Mouse (Mus musculus) heart, embryonic 13.5 days (tissue): ENCODE measurements around the gene Hoxd3. TPM values are rescaled to one million over a fixed set of nuclear protein-coding genes. Genes with fewer than 3 reads are reported as not detected.

Experiments used
- ATAC-seq: fragments of 200-750 bp; cut with Nextera tagmentation; 2 replicates; pipeline ENCODE4 v1.8.0; 2017; ENCODE audit warnings: moderate TSS enrichment; ENCODE audit not compliant: insufficient number of reproducible peaks, low FRiP score, low TSS enrichment; ENCODE audit errors: extremely low read depth
- H3K27ac ChIP-seq: fragments of 300-500 bp; sonication (generic); replicated peaks from 2 replicates; pipeline ENCODE4 v1.5.1; 2015; ENCODE audit warnings: moderate library complexity, mild to moderate bottlenecking, inconsistent platforms
- H3K27me3 ChIP-seq: fragments of 300-500 bp; sonication (generic); replicated peaks from 2 replicates; pipeline ENCODE4 v1.6.1; 2015; ENCODE audit warnings: mild to moderate bottlenecking, inconsistent platforms
- H3K36me3 ChIP-seq: fragments of 300-500 bp; sonication (generic); 2 replicates; pipeline ENCODE4 v1.6.1; 2015; ENCODE audit warnings: mild to moderate bottlenecking, inconsistent platforms
- H3K4me1 ChIP-seq: fragments of 300-500 bp; sonication (generic); 2 replicates; pipeline ENCODE4 v1.6.1; 2015; ENCODE audit warnings: inconsistent platforms
- H3K4me2 ChIP-seq: fragments of 300-500 bp; sonication (generic); 2 replicates; pipeline ENCODE4 v1.6.1; 2015; ENCODE audit warnings: inconsistent platforms, mild to moderate bottlenecking, moderate library complexity
- H3K4me3 ChIP-seq: fragments of 300-500 bp; sonication (generic); 2 replicates; pipeline ENCODE4 v1.5.1; 2015; ENCODE audit warnings: moderate library complexity, mild to moderate bottlenecking, inconsistent platforms
- H3K9ac ChIP-seq: fragments of 300-500 bp; sonication (generic); 2 replicates; pipeline ENCODE4 v1.6.1; 2015; ENCODE audit warnings: inconsistent platforms, mild to moderate bottlenecking, moderate library complexity
- H3K9me3 ChIP-seq: fragments of 300-500 bp; sonication (generic); 2 replicates; pipeline ENCODE4 v1.6.1; 2016; ENCODE audit warnings: inconsistent platforms
- WGBS: fragments of 180-500 bp; shearing (Covaris S2); methylation state at CpG from one replicate; pipeline ENCODE4 v1.1.7; 2015; ENCODE audit warnings: mixed read lengths; 5-methylcytosine and 5-hydroxymethylcytosine counted together
- polyA plus RNA-seq: library from polyadenylated mRNA; unstranded; fragments of >200 nt; fragmentation: Nextera tagmentation; extraction: Ambion mirVana; gene quantifications from 2 replicates; pipeline ENCODE4 v1.2.1, GENCODE M21; 2015

The Hoxd3 gene
- polyA plus RNA-seq, 1 experiment from 2014 or later, result 0.74 TPM

DNA sequence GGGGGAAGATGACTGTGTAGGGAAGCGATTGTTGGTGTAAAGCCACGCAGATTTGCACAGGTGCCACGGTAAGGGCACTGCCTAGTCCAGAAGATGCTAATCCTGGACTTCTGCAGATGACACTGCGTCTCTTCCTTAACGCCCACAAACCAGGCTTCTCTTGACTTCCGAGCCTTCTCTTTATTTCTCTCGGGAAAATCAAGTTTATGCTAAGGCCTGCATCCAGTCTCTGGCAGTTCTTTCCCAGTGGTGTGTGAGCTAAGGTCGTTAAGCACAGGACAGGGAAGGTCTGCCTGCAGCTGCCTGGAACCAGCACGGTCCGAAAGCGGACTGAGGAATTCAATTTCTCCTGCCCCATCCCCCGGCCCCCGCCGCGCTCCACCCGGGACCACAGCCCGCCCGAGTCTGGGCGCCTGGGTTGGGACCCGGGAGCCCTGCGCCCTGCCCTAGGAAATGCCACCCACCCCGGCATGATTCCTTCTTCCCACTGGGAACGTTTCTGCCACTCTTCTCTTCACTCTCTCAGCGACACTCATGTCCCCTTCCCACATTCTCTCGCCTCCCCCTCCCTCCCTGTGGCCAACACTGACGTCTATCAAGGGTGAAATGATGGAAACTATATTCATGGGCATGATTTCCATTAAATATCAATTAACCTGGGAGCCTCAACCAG, 7.9 kb upstream of the Hoxd3 start:
- Histone ChIP-seq H3K9ac (no peak overlapping the region), H3K4me3 (peak overlapping the region; percentile 51; the same call in 1 of the 2 replicates), H3K27me3 (peaks cover 99% of the 10 kb centered on the region), H3K27ac (no peak overlapping the region), H3K9me3 (no peaks in the 10 kb centered on the region), H3K36me3 (no peaks in the 10 kb centered on the region), H3K4me1 (peaks cover 15% of the 10 kb centered on the region), H3K4me2 (peak overlapping the region; percentile 7; the same call in 1 of the 2 replicates)
- ATAC-seq, result no peak
- WGBS, result 4% methylated on average over 26 of the region's 26 CpGs

DNA sequence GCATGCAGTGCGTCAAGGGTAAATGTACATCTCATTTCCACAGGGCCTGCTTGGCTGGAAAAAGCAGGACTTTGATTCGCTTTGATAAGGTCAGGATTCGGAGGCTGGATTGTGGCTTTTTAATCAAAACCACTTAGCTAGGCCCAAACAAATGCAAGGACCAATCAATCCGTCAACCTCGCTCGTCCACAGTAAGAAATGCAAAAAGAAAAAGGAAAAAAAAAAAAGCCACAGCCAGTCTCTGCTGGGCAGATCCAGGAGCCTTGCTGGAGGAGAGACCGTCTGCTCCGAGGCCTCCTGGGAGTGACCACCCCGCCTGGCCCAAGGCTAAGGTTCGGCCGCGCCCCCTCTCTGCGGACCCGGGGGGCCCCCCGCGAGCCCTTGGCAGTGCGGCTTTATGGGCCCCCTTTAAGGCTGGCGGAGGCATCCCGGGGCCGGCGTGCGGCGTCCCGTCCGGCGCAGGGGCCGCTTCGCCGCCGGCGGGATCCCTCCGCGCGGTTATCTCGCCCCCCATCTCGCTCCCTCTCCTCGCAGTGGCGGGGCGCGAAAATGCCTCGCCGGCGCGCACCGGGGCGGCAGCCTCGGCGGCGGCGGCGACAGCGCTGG, 7.2 kb upstream of the Hoxd3 start, which contains the start of gene Hoxd8:
Gene Hoxd8 (plus strand): TSS at position 223 of the 606 bp plus-strand sequence.
- Histone ChIP-seq H3K4me1 (peaks cover 15% of the 10 kb centered on the region), H3K36me3 (no peaks in the 10 kb centered on the region), H3K27me3 (peaks cover 99% of the 10 kb centered on the region), H3K9ac (peak within 1 kb of the TSS; percentile 62), H3K4me2 (peak within 1 kb of the TSS; percentile 75), H3K4me3 (peak within 1 kb of the TSS; percentile 51), H3K9me3 (no peaks in the 10 kb centered on the region), H3K27ac (no peak within 1 kb of the TSS)
- under 1% methylated on average over 42 of the region's 52 CpGs for WGBS
- no peak for ATAC-seq

DNA sequence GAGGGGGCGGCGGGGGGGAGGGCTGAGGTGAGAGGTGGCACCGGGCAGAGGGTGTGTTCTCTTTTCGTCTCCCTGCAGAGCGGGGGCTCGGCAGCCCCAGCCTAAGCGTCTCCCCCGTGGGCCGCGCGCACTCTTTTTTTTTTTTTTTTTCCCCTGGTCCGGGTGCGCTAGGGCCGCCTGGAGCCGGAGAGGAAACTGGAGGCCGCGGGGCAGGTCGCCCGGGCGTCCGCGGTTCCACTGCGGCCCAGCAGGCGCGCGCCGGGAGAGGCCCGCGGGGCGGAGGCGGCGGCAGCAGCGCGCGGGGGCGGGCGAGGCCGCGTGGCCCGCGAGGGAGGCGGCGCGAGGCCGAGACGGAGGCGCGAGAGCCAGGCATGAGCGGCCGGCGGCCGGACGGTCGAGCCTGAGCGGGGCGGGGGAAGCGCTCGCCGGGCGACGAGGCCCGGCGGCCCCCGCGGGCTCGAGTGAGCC, 6.7 kb upstream of the Hoxd3 start:
- Histone ChIP-seq H3K9ac (peak overlapping the region; percentile 62), H3K36me3 (no peaks in the 10 kb centered on the region), H3K4me3 (peak overlapping the region; percentile 51), H3K27ac (no peak overlapping the region), H3K9me3 (no peaks in the 10 kb centered on the region), H3K4me2 (peak overlapping the region; percentile 75), H3K4me1 (peaks cover 15% of the 10 kb centered on the region), H3K27me3 (peaks cover 99% of the 10 kb centered on the region)
- whole genome bisulfite sequencing, result under 1% methylated on average over 61 of the region's 66 CpGs
- no peak for ATAC-seq

DNA sequence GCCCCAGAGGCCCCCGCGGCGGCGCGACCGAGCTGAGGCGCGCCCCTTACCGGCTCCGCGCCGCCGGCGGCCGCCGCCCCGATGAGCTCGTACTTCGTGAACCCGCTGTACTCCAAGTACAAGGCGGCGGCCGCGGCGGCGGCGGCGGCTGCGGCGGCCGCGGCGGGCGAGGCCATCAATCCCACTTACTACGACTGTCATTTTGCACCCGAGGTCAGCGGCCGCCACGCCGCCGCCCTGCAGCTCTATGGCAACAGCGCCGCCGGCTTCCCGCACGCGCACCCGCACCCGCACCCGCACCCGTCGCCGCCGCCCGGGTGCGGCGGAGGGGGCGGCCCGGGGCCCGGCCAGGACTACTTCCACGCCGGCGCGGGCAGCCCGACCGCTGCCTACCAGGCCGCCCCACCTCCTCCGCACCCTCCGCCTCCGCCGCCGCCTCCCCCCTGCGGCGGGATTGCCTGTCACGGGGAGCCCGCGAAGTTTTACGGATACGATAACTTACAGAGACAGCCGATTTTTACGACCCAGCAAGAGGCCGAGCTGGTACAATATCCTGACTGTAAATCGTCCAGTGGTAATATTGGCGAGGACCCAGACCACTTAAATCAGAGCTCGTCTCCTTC, 6.1 kb upstream of the Hoxd3 start:
- no peak overlapping the region for H3K27ac ChIP-seq
- peaks cover 99% of the 10 kb centered on the region for H3K27me3 ChIP-seq
- no peaks in the 10 kb centered on the region for H3K36me3 ChIP-seq
- under 1% methylated on average over 66 of the region's 85 CpGs for WGBS
- no peak for ATAC-seq
- peak overlapping the region; percentile 51 for H3K4me3 ChIP-seq
- H3K9ac ChIP-seq, result peak overlapping the region; percentile 62
- H3K9me3 ChIP-seq, result no peaks in the 10 kb centered on the region
- peaks cover 15% of the 10 kb centered on the region for H3K4me1 ChIP-seq
- H3K4me2 ChIP-seq, result peak overlapping the region; percentile 75

DNA sequence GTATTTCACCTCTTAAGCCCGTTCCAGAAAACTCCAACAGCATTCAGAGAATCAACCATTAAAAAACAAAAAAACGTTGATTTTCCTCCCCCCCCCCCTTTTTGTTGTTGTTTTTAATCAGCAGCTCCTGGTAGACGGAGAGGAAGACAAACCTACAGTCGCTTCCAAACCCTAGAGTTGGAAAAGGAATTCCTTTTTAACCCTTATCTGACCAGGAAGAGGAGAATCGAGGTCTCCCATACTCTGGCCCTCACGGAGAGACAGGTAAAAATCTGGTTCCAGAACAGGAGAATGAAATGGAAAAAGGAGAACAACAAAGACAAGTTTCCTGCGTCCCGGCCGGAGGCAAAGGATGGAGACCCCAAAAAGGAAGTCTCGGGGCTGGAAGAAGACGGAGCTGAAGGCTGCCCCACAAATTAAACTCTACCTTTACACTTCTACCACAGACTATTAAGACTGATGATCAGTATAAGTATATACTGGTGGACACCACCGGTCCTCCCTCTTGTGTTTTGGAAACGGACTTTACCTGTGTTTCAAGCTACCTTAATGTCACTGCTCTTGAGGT, 5.2 kb upstream of the Hoxd3 start:
- Histone ChIP-seq H3K4me1 (peaks cover 15% of the 10 kb centered on the region), H3K4me3 (no peak overlapping the region), H3K9ac (no peak overlapping the region), H3K9me3 (no peaks in the 10 kb centered on the region), H3K27ac (no peak overlapping the region), H3K27me3 (peaks cover 99% of the 10 kb centered on the region), H3K4me2 (no peak overlapping the region), H3K36me3 (no peaks in the 10 kb centered on the region)
- ATAC-seq, result no peak
- 3% methylated on average over 13 of the region's 13 CpGs for WGBS

DNA sequence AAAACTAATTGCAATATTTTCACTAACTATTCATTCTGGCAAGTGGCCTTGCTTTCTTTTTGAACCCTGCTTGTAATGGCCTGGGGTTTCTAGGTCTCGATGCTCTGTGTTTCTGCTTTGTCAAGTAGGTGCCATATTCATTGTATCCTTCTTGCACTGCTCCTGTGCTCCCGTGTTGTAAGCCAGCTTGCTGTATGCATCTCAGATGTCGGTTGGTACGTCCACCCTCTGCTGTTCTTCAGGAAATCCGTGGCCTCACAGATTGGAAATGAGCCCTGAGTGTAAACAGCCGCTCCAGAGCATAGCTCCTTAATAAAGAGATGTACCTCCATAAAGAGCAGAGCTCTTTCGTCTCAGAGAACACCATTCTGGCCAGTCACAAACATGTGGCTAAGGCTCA, 4.1 kb upstream of the Hoxd3 start:
- Histone ChIP-seq H3K9me3 (no peaks in the 10 kb centered on the region), H3K4me2 (no peak overlapping the region), H3K27ac (no peak overlapping the region), H3K27me3 (peaks cover 99% of the 10 kb centered on the region), H3K4me3 (no peak overlapping the region), H3K9ac (no peak overlapping the region), H3K36me3 (no peaks in the 10 kb centered on the region), H3K4me1 (peaks cover 24% of the 10 kb centered on the region)
- WGBS, result 11% methylated on average over 7 of the region's 7 CpGs
- no peak for ATAC-seq

DNA sequence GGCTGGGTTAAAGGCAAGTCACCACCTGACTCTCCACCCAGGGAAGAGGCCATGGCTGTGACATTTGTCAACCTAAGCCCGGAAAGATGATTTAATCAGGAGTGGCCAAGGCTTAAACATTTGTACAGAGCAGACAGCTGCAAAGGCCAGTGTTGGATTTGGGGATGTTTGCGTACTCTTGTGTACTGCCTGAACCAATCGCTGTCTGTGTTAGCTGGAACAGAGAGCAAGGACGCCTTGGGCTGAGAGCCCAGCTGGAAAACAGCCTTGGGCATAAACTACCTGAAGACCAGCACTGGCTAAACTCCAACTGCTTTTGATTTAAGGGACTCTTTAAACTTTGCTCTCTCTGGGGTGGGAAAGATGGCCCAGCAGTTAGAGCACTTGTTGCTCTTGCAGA, 3.1 kb upstream of the Hoxd3 start:
- Histone ChIP-seq H3K4me2 (no peak overlapping the region), H3K27ac (no peak overlapping the region), H3K9ac (no peak overlapping the region), H3K9me3 (no peaks in the 10 kb centered on the region), H3K4me3 (no peak overlapping the region), H3K27me3 (peaks cover 99% of the 10 kb centered on the region), H3K4me1 (peaks cover 24% of the 10 kb centered on the region), H3K36me3 (no peaks in the 10 kb centered on the region)
- WGBS, result 12% methylated on average over 4 of the region's 4 CpGs
- ATAC-seq, result no peak

DNA sequence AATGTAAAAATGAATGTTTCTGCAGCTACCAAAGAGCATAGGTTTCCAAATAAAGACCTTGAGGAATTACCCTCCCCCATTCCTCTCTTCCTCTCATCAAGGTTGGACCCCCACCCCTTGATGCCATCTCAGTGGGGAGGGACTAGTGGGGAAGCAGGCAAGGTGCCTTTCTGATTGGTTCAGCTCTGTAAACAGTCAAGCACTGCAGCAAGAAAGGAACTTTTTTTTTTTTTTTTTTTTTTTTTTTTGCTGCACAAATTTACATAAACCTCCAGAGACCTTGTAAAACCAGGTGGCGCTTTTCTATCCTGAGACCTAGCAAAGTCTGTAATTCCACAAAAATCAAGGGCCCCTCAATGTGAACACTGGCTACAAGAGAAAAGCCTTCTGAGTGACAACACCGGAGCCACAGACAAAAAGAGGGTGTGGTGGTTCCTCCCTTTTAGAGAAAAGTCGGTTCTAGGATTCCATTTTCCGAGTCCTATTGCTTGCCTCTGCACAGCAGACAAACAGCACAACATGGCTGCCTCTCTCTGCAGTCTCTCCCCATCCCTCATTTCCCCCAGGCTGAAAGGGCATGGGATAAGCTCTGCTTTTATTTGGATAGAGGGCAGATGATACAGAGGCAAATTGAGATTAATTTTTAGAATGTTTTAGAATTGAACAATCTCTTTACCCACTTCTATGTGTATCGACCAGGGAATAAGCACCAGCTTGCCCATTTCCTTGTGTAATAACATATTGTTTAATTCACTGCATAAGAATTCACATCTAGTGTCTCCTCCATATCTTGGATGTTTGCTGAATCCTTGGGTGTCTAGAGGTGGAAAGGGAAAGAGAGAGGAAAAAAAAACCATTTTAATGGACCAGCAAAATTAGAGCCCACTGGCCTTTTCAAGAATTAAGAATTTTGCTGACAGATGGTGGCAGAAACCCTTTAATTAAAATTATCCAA, 2.0 kb upstream of the Hoxd3 start:
- WGBS, result 7% methylated on average over 5 of the region's 5 CpGs

DNA sequence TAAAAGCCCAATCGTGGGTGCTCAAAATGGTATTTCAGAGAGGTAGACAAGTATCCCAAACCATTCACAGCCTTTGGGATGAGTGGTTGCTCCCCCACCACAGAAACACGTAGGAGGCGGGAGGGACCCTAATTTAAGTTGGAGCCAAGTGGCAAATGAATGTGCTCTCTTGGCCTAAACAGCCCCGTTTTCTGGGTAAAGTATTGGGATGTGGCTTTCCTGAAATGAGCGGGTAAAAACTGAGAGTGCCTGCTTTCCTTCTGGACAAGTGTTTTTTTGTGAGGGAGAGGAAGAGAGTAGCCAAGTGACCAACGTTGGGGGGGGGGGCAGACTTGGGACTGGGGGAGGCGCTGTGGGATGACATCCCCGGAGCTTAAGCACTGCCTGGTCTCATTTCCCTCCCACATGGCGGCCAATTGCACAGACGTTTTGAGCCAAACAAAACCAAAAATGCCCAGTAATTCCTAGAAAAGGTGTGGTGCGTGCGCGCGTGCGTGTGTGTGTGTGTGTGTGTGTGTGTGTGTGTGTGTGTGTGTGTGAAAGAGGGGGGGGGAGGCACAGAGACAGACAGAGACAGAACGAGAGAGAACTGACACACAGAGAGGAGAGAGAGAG, 691 bp upstream of the Hoxd3 start:
- H3K4me2 ChIP-seq, result peak overlapping the region; percentile 68; the same call in 1 of the 2 replicates
- H3K4me1 ChIP-seq, result peaks cover 12% of the 10 kb centered on the region
- H3K27ac ChIP-seq, result no peak overlapping the region
- no peaks in the 10 kb centered on the region for H3K9me3 ChIP-seq
- ATAC-seq, result no peak
- H3K36me3 ChIP-seq, result no peaks in the 10 kb centered on the region
- under 1% methylated on average over 16 of the region's 16 CpGs for WGBS
- H3K4me3 ChIP-seq, result no peak overlapping the region
- peaks cover 99% of the 10 kb centered on the region for H3K27me3 ChIP-seq
- H3K9ac ChIP-seq, result no peak overlapping the region

More for the DNA sequence above, 2.0 kb upstream of the Hoxd3 start:
- H3K4me2 ChIP-seq, result no peak overlapping the region
- H3K36me3 ChIP-seq, result no peaks in the 10 kb centered on the region
- H3K27me3 ChIP-seq, result peaks cover 99% of the 10 kb centered on the region
- no peak overlapping the region for H3K9ac ChIP-seq
- no peak overlapping the region for H3K27ac ChIP-seq
- ATAC-seq, result no peak
- peaks cover 21% of the 10 kb centered on the region for H3K4me1 ChIP-seq
- H3K9me3 ChIP-seq, result no peaks in the 10 kb centered on the region
- H3K4me3 ChIP-seq, result no peak overlapping the region
